Mouse (Mus musculus) kidney, postnatal 0 days (tissue): ENCODE measurements at regions not wholly inside any gene's neighbourhood (a gene's known extent, or its start where the extent isn't known, plus 50 kb on each side); places are given as distances from the start of the nearest gene placed in this dataset.
A peak's percentile ranks its signal among the peaks of the same experiment; 100 is the strongest.

Source experiments
- ATAC-seq: fragments of 200-750 bp; cut with Nextera tagmentation; replicated peaks from 2 replicates; pipeline ENCODE4 v1.8.0; 2017; ENCODE audit warnings: low read depth, moderate number of reproducible peaks, moderate TSS enrichment, moderate library complexity; ENCODE audit not compliant: low FRiP score
- DNase-seq: peaks from one replicate; pipeline ENCODE4 v3.0.0-alpha.2; 2016; ENCODE audit warnings: low spot score
- H3K27ac ChIP-seq: fragments of 300-500 bp; sonication (generic); 2 replicates; pipeline ENCODE4 v1.5.1; 2014; ENCODE audit warnings: mild to moderate bottlenecking
- H3K27me3 ChIP-seq: fragments of 300-500 bp; sonication (generic); 2 replicates; pipeline ENCODE4 v1.6.1; 2014; ENCODE audit warnings: low read length, mixed read lengths; ENCODE audit not compliant: insufficient read depth
- H3K36me3 ChIP-seq: fragments of 300-500 bp; sonication (generic); 2 replicates; pipeline ENCODE4 v1.6.1; 2014; ENCODE audit warnings: low read length, mixed read lengths; ENCODE audit not compliant: insufficient read depth
- H3K4me1 ChIP-seq: fragments of 300-500 bp; sonication (generic); replicated peaks from 2 replicates; pipeline ENCODE4 v1.6.1; 2014; ENCODE audit warnings: antibody characterized with exemption, low read length, mixed read lengths; ENCODE audit not compliant: insufficient read depth
- H3K4me2 ChIP-seq: fragments of 300-500 bp; sonication (generic); 2 replicates; pipeline ENCODE4 v1.6.1; 2014; ENCODE audit warnings: mild to moderate bottlenecking, low read length, moderate library complexity, mixed read lengths
- H3K4me3 ChIP-seq: fragments of 300-500 bp; sonication (generic); replicated peaks from 2 replicates; pipeline ENCODE4 v1.5.1; 2014; ENCODE audit warnings: low read depth, low read length
- H3K9ac ChIP-seq: fragments of 300-500 bp; sonication (generic); 2 replicates; pipeline ENCODE4 v1.6.1; 2014; ENCODE audit warnings: low read depth, low read length
- H3K9me3 ChIP-seq: fragments of 300-500 bp; sonication (generic); replicated peaks from 2 replicates; pipeline ENCODE4 v1.6.1; 2016; ENCODE audit warnings: low read length, inconsistent platforms, mixed read lengths
- CTCF ChIP-seq: IDR thresholded peaks from 2 replicates; pipeline ENCODE4 v1.5.1; 2016; ENCODE audit warnings: antibody characterized with exemption, low read depth, mild to moderate bottlenecking, moderate library complexity
- WGBS: fragments of 180-500 bp; shearing (Covaris S2); extraction: QIAGEN DNeasy Blood & Tissue Kit; methylation state at CpG from one replicate; pipeline ENCODE4 v1.1.7; 2014; 5-methylcytosine and 5-hydroxymethylcytosine counted together

- TF ChIP-seq CTCF: no peak
- 83% methylated on average over 2 of the region's 2 CpGs for WGBS
- no peak for DNase-seq
Measured at GRCm38 (mm10) chrX:11653336-11653735, 325.7 kb downstream of the H2al1j start.

GRCm38 (mm10) chrX:11654976-11655375 is 327.4 kb downstream of the H2al1j start:
- H3K9ac ChIP-seq: no peak overlapping the region
- no peaks in the 10 kb centered on the region for H3K4me1 ChIP-seq
- no peak overlapping the region for H3K4me2 ChIP-seq
- 67% methylated on average over 5 of the region's 5 CpGs for WGBS
- H3K27ac ChIP-seq: no peak overlapping the region
- H3K36me3 ChIP-seq: no peaks in the 10 kb centered on the region
- H3K4me3 ChIP-seq: no peak overlapping the region
- no peak for TF ChIP-seq CTCF
- ATAC-seq (no peak), DNase-seq (no peak)
- H3K9me3 ChIP-seq: no peaks in the 10 kb centered on the region
- H3K27me3 ChIP-seq: no peaks in the 10 kb centered on the region

More at GRCm38 (mm10) chrX:11653336-11653735, 325.7 kb downstream of the H2al1j start:
- H3K4me2 ChIP-seq: no peak overlapping the region
- H3K9ac ChIP-seq: no peak overlapping the region
- no peaks in the 10 kb centered on the region for H3K27me3 ChIP-seq
- H3K4me3 ChIP-seq: no peak overlapping the region
- no peaks in the 10 kb centered on the region for H3K9me3 ChIP-seq
- no peak overlapping the region for H3K27ac ChIP-seq
- no peak for ATAC-seq
- H3K4me1 ChIP-seq: no peaks in the 10 kb centered on the region
- no peaks in the 10 kb centered on the region for H3K36me3 ChIP-seq

- Histone ChIP-seq H3K4me1 (no peaks in the 10 kb centered on the region), H3K4me3 (no peak overlapping the region), H3K9me3 (no peaks in the 10 kb centered on the region), H3K27me3 (no peaks in the 10 kb centered on the region), H3K4me2 (no peak overlapping the region), H3K9ac (no peak overlapping the region), H3K36me3 (no peaks in the 10 kb centered on the region), H3K27ac (no peak overlapping the region)
- 56% methylated on average over 6 of the region's 6 CpGs for WGBS
- no peak for TF ChIP-seq CTCF
- DNase-seq: no peak
- ATAC-seq: no peak
Measured at GRCm38 (mm10) chrX:11655466-11655865, 327.8 kb downstream of the H2al1j start.

GRCm38 (mm10) chrX:11657606-11658254 is 330.1 kb downstream of the H2al1j start:
- TF ChIP-seq CTCF: no peak
- H3K9me3 ChIP-seq: no peaks in the 10 kb centered on the region
- no peaks in the 10 kb centered on the region for H3K27me3 ChIP-seq
- no peaks in the 10 kb centered on the region for H3K36me3 ChIP-seq
- DNase-seq: no peak
- H3K4me2 ChIP-seq: no peak overlapping the region
- H3K4me3 ChIP-seq: no peak overlapping the region
- H3K27ac ChIP-seq: no peak overlapping the region
- H3K4me1 ChIP-seq: no peaks in the 10 kb centered on the region
- WGBS: 47% methylated on average over 9 of the region's 9 CpGs
- ATAC-seq: no peak
- H3K9ac ChIP-seq: no peak overlapping the region

- Histone ChIP-seq H3K4me3 (no peak overlapping the region), H3K9ac (no peak overlapping the region), H3K9me3 (no peaks in the 10 kb centered on the region), H3K36me3 (no peaks in the 10 kb centered on the region), H3K27me3 (no peaks in the 10 kb centered on the region), H3K4me2 (no peak overlapping the region), H3K4me1 (no peaks in the 10 kb centered on the region), H3K27ac (no peak overlapping the region)
- DNase-seq (peak; percentile 47), ATAC-seq (peak; percentile 44; the same call in 1 of the 2 replicates)
- TF ChIP-seq CTCF: no peak
- WGBS: 32% methylated on average over 6 of the region's 6 CpGs
Measured at GRCm38 (mm10) chrX:11663187-11663829, 335.7 kb downstream of the H2al1j start.

GRCm38 (mm10) chrX:11664330-11665061 is 336.9 kb downstream of the H2al1j start:
- H3K4me2 ChIP-seq: peak overlapping the region; percentile 57
- WGBS: 15% methylated on average over 47 of the region's 68 CpGs
- TF ChIP-seq CTCF: no peak
- H3K4me1 ChIP-seq: no peaks in the 10 kb centered on the region
- no peaks in the 10 kb centered on the region for H3K9me3 ChIP-seq
- DNase-seq (peak; percentile 53), ATAC-seq (peak; percentile 80)
- no peaks in the 10 kb centered on the region for H3K36me3 ChIP-seq
- peak overlapping the region; percentile 52 for H3K9ac ChIP-seq
- no peaks in the 10 kb centered on the region for H3K27me3 ChIP-seq
- peak overlapping the region; percentile 82 for H3K27ac ChIP-seq
- H3K4me3 ChIP-seq: peak overlapping the region; percentile 29
